Mouse (Mus musculus) hindbrain, embryonic 15.5 days (tissue): ENCODE results near the gene Nfkbie. TPM values are rescaled to one million over a fixed set of nuclear protein-coding genes. Genes with fewer than 3 reads are reported as not detected.

ENCODE experiments used
- ATAC-seq: fragments of 200-750 bp; cut with Nextera tagmentation; 2 replicates; pipeline ENCODE4 v1.8.0; 2017; ENCODE audit warnings: low read depth, moderate number of reproducible peaks, moderate TSS enrichment; ENCODE audit not compliant: low FRiP score
- H3K27ac ChIP-seq: fragments of 300-500 bp; sonication (generic); replicated peaks from 2 replicates; pipeline ENCODE4 v1.5.1; 2015; ENCODE audit warnings: mild to moderate bottlenecking, inconsistent platforms
- H3K27me3 ChIP-seq: fragments of 300-500 bp; sonication (generic); 2 replicates; pipeline ENCODE4 v1.6.1; 2015; ENCODE audit warnings: control low read depth, inconsistent platforms
- H3K36me3 ChIP-seq: fragments of 300-500 bp; sonication (generic); 2 replicates; pipeline ENCODE4 v1.6.1; 2015; ENCODE audit warnings: control low read depth, inconsistent platforms
- H3K4me1 ChIP-seq: fragments of 300-500 bp; sonication (generic); replicated peaks from 2 replicates; pipeline ENCODE4 v1.6.1; 2015; ENCODE audit warnings: control low read depth, inconsistent platforms
- H3K4me2 ChIP-seq: fragments of 300-500 bp; sonication (generic); 2 replicates; pipeline ENCODE4 v1.6.1; 2015; ENCODE audit warnings: moderate library complexity, mild to moderate bottlenecking, inconsistent platforms
- H3K4me3 ChIP-seq: fragments of 300-500 bp; sonication (generic); 2 replicates; pipeline ENCODE4 v1.5.1; 2015; ENCODE audit warnings: mild to moderate bottlenecking, inconsistent platforms
- H3K9ac ChIP-seq: fragments of 300-500 bp; sonication (generic); 2 replicates; pipeline ENCODE4 v1.6.1; 2015; ENCODE audit warnings: inconsistent platforms
- H3K9me3 ChIP-seq: fragments of 300-500 bp; sonication (generic); 2 replicates; pipeline ENCODE4 v1.6.1; 2016; ENCODE audit warnings: control low read depth, inconsistent platforms
- WGBS: fragments of 180-500 bp; shearing (Covaris S2); methylation state at CpG from one replicate; pipeline ENCODE4 v1.1.7; 2015; 5-methylcytosine and 5-hydroxymethylcytosine counted together
- polyA plus RNA-seq: library from polyadenylated mRNA; unstranded; fragments of >200 nt; fragmentation: Nextera tagmentation; extraction: Ambion mirVana; gene quantifications from 2 replicates; pipeline ENCODE4 v1.2.1, GENCODE M21; 2015

Gene Nfkbie
- polyA plus RNA-seq, 1 experiment from 2014 or later, result 6.4 TPM

GRCm38 (mm10) chr17:45544001-45544872 lies 11.3 kb upstream of the Nfkbie start:
- peaks cover 23% of the 10 kb centered on the region for H3K27me3 ChIP-seq
- ATAC-seq, result no peak
- H3K4me1 ChIP-seq, result peaks cover 50% of the 10 kb centered on the region
- no peak overlapping the region for H3K27ac ChIP-seq
- no peaks in the 10 kb centered on the region for H3K9me3 ChIP-seq
- H3K4me2 ChIP-seq, result no peak overlapping the region
- peaks cover 12% of the 10 kb centered on the region; the same call in 1 of the 2 replicates for H3K36me3 ChIP-seq
- no peak overlapping the region for H3K4me3 ChIP-seq
- H3K9ac ChIP-seq, result no peak overlapping the region
- whole genome bisulfite sequencing, result 13% methylated on average over 22 of the region's 24 CpGs

DNA sequence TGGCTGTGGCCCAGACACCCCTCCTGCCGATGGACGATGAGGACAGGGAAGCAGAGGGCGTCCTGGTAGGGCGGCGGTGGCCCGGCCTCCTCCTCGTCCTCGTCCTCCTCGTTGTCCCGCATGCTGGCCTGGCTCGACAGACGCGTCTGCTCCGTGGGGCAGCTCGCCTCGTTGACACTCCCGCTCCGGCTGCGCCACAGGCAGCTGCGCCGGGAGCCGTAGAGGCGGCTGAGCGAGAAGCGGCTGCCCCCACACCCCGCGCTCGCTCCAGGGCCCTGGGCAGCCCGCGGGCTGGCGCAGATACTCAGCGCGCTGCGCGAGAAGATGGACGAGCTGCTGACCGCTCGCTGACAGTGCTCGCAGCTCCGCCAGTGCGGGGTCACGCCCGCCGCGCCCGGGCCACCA lies 10.6 kb upstream of the Nfkbie start:
- WGBS, result 3% methylated on average over 45 of the region's 46 CpGs
- H3K4me1 ChIP-seq, result peaks cover 52% of the 10 kb centered on the region
- H3K9ac ChIP-seq, result no peak overlapping the region
- H3K27me3 ChIP-seq, result peaks cover 23% of the 10 kb centered on the region
- no peak overlapping the region for H3K27ac ChIP-seq
- H3K36me3 ChIP-seq, result peaks cover 12% of the 10 kb centered on the region; the same call in 1 of the 2 replicates
- peak overlapping the region; percentile 15 for H3K4me3 ChIP-seq
- H3K9me3 ChIP-seq, result no peaks in the 10 kb centered on the region
- no peak for ATAC-seq
- peak overlapping the region; percentile 37 for H3K4me2 ChIP-seq

- Histone ChIP-seq H3K27me3 (peaks cover 23% of the 10 kb centered on the region), H3K9ac (no peak overlapping the region)
- ATAC-seq, result no peak
Measured at GRCm38 (mm10) chr17:45545278-45545961, 10.1 kb upstream of the Nfkbie start.

GRCm38 (mm10) chr17:45546941-45547340 lies 8.6 kb upstream of the Nfkbie start:
- Histone ChIP-seq H3K27me3 (peaks cover 23% of the 10 kb centered on the region), H3K4me3 (no peak overlapping the region), H3K9ac (no peak overlapping the region), H3K4me2 (peak overlapping the region; percentile 69), H3K36me3 (peaks cover 12% of the 10 kb centered on the region; the same call in 1 of the 2 replicates), H3K27ac (no peak overlapping the region), H3K9me3 (no peaks in the 10 kb centered on the region), H3K4me1 (peaks cover 60% of the 10 kb centered on the region)
- WGBS, result 67% methylated on average over 16 of the region's 16 CpGs
- ATAC-seq, result no peak

More at GRCm38 (mm10) chr17:45545278-45545961, 10.1 kb upstream of the Nfkbie start:
- H3K36me3 ChIP-seq, result peaks cover 12% of the 10 kb centered on the region; the same call in 1 of the 2 replicates
- WGBS, result 12% methylated on average over 74 of the region's 74 CpGs
- H3K4me1 ChIP-seq, result peaks cover 57% of the 10 kb centered on the region
- no peaks in the 10 kb centered on the region for H3K9me3 ChIP-seq
- H3K27ac ChIP-seq, result no peak overlapping the region
- H3K4me3 ChIP-seq, result peak overlapping the region; percentile 15
- H3K4me2 ChIP-seq, result peak overlapping the region; percentile 37

GRCm38 (mm10) chr17:45547461-45548190 lies 7.9 kb upstream of the Nfkbie start:
- peak overlapping the region; percentile 86 for H3K4me3 ChIP-seq
- H3K4me2 ChIP-seq, result peak overlapping the region; percentile 69
- no peak for ATAC-seq
- H3K27me3 ChIP-seq, result peaks cover 23% of the 10 kb centered on the region
- no peaks in the 10 kb centered on the region for H3K9me3 ChIP-seq
- 78% methylated on average over 5 of the region's 5 CpGs for WGBS
- peaks cover 61% of the 10 kb centered on the region for H3K4me1 ChIP-seq
- H3K27ac ChIP-seq, result no peak overlapping the region
- H3K9ac ChIP-seq, result no peak overlapping the region
- H3K36me3 ChIP-seq, result peaks cover 12% of the 10 kb centered on the region; the same call in 1 of the 2 replicates

DNA sequence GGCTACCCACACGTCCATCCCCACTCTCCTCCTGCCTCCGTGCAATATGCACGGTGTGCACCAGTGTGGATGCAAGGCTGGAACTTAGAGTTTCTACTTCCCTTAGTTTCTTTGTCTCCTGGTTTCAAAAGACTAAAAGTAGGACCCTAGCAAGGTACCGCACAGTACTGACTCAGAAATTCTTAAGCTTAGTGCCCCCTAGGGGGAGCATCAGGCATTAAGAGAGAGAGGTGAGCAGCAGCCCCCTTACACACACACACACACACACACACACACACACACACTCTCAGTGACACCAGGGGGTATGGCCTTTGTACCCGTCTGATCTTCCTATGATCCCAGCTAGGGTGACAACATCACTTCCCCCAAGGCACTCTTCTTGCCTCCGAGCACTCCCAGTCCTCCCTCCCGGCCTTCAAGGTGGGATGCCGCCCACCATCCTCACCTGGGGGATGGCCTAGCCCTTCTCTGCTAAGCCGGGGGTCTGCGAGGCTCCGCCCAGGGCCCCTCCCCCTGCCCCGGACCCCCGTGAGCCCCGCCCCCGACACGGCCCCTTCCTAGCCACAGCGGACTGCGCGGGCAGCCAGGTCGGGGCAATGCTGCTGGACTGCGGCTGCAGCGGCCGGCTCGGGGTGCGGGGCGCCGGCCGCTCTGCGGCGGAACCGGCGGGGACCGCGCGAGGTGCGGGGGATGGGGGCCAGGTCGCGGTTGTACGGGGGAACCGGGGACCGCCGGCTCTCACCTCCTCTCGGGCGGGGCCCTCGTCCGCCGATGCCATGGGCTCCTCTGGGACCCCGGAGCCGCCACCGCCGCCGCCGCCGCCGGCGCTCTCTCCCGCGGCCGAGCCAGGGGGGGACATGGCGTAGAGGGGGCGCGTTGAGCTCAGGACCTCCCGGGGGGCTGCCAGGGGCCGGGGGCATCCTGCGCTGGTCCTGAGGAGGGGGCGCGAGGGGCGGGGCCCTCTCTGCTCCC lies 6.7 kb upstream of the Nfkbie start:
- 4% methylated on average over 19 of the region's 68 CpGs for WGBS
- Histone ChIP-seq H3K27me3 (peaks cover 23% of the 10 kb centered on the region), H3K4me1 (peaks cover 56% of the 10 kb centered on the region), H3K9me3 (no peaks in the 10 kb centered on the region), H3K9ac (peak overlapping the region; percentile 99), H3K4me3 (peak overlapping the region; percentile 86), H3K4me2 (peak overlapping the region; percentile 69), H3K27ac (peak overlapping the region; percentile 93), H3K36me3 (peaks cover 12% of the 10 kb centered on the region; the same call in 1 of the 2 replicates)
- peak; percentile 69 for ATAC-seq

- Histone ChIP-seq H3K4me2 (peak within 1 kb of the TSS; percentile 69), H3K27me3 (peaks cover 24% of the 10 kb centered on the region), H3K9me3 (no peaks in the 10 kb centered on the region), H3K4me1 (peaks cover 47% of the 10 kb centered on the region), H3K4me3 (peak within 1 kb of the TSS; percentile 86), H3K27ac (peak within 1 kb of the TSS; percentile 93), H3K36me3 (peaks cover 8% of the 10 kb centered on the region; the same call in 1 of the 2 replicates), H3K9ac (peak within 1 kb of the TSS; percentile 99)
- peak; percentile 67 for ATAC-seq
- under 1% methylated on average over 11 of the region's 29 CpGs for WGBS
Measured at GRCm38 (mm10) chr17:45549617-45550181, 5.8 kb upstream of the Nfkbie start, which contains the start of gene Tmem151b. TSS of gene Tmem151b (minus strand) at chr17:45549677.

DNA sequence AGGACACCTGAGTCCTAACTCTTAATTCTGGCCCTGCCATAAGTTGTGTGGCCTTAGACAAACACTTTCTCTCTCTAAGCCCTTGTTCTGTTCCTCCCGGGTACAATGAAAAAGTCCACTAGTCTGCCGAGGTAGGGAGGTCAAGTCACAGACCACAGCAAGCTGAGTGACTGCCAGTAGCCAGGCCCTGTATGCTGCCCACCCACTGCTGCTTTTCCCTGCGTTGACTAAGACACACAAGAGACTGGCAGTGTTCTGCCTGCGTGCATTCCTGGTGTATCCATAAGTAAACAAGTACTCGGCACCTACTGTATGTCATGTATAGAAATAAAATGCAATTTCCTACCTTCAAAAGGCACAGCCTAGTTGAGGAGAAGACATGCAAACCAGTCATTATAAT lies 5.2 kb upstream of the Nfkbie start:
- Histone ChIP-seq H3K9me3 (no peaks in the 10 kb centered on the region), H3K36me3 (peaks cover 8% of the 10 kb centered on the region; the same call in 1 of the 2 replicates), H3K4me2 (peak overlapping the region; percentile 69), H3K27me3 (peaks cover 25% of the 10 kb centered on the region), H3K9ac (0 out of 2 replicates have a peak overlapping the region, but pooled peaks have one; percentile 14), H3K4me1 (peaks cover 46% of the 10 kb centered on the region), H3K4me3 (peak overlapping the region; percentile 86; the same call in 1 of the 2 replicates), H3K27ac (peak overlapping the region; percentile 93; the same call in 1 of the 2 replicates)
- no peak for ATAC-seq
- 31% methylated on average over 5 of the region's 5 CpGs for WGBS

GRCm38 (mm10) chr17:45551249-45551796 lies 4.2 kb upstream of the Nfkbie start:
- peaks cover 6% of the 10 kb centered on the region; the same call in 1 of the 2 replicates for H3K36me3 ChIP-seq
- no peak overlapping the region for H3K9ac ChIP-seq
- 52% methylated on average over 7 of the region's 7 CpGs for WGBS
- no peaks in the 10 kb centered on the region for H3K9me3 ChIP-seq
- peaks cover 14% of the 10 kb centered on the region for H3K27me3 ChIP-seq
- ATAC-seq, result no peak
- H3K4me3 ChIP-seq, result no peak overlapping the region
- peaks cover 43% of the 10 kb centered on the region for H3K4me1 ChIP-seq
- no peak overlapping the region for H3K4me2 ChIP-seq
- no peak overlapping the region for H3K27ac ChIP-seq

DNA sequence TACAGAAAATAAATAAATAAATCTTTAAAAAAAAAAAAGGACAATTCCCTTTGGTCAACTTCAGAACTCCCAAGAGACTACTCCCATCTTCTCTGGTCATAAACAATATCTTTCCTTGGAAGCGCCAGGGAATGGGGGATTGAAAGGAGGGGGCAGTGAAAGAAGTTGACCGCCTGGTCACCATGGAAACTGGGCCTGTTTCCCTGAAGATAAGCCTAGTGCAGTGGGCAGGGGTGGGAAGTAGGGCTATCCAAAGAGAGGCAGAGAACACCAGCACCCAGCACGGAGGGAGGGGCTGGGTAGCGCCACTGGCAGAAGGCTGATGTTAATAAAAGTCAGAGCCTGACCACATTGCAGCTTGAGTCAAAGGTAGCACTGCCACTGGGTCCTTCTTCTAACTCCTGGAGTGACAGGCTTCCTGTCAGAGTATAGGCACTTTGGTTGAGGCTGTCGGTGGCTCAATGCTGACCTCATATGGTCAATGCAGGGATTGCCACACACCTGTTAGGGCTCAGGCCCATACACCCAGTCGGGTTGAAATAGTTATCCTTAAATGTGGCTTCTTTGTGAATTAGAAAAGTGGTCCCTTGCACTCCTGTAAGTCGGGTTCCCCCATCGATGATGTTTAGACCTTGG lies 3.6 kb upstream of the Nfkbie start:
- H3K4me2 ChIP-seq, result no peak overlapping the region
- WGBS, result 4% methylated on average over 8 of the region's 8 CpGs
- no peak overlapping the region for H3K4me3 ChIP-seq
- peaks cover 14% of the 10 kb centered on the region for H3K27me3 ChIP-seq
- H3K27ac ChIP-seq, result no peak overlapping the region
- ATAC-seq, result 0 out of 2 replicates have a peak, but pooled peaks have one; percentile 28
- H3K9ac ChIP-seq, result no peak overlapping the region
- H3K4me1 ChIP-seq, result peaks cover 43% of the 10 kb centered on the region
- no peaks in the 10 kb centered on the region for H3K36me3 ChIP-seq
- no peaks in the 10 kb centered on the region for H3K9me3 ChIP-seq
